Mouse (Mus musculus): ENCODE results near the gene Adcy5.

The Adcy5 gene

GRCm38 (mm10) chr16:35205681-35206080, 51.0 kb downstream of the Adcy5 start:
- no peak for DNase-seq (ENCODE audit: low spot score in 2 of 2)

DNA sequence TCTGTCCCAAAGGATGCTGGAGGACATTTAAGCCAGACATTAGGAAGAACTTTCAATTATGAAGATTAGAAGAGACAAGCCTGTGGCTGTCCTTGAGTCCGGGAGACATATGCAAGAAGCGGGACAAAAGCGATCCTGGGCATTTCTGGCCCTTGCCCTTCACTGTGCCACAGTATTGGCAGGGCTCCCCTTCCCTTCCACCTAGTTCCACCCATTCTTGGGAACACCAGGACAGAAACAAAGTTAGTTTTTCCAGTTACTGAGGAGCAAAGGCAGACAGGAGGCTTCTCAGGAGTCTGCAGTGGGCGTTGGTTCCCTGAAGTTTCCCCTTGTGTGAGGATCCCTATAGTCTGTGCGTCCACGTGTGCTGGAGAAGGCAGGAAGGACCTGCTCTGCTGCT, 51.7 kb downstream of the Adcy5 start:
- DNase-seq (ENCODE audit: low spot score in 2 of 2): no peak

- DNase-seq (ENCODE audit: low spot score in 2 of 2): no peak
Measured at GRCm38 (mm10) chr16:35208796-35209195, 54.1 kb downstream of the Adcy5 start.

- DNase-seq (ENCODE audit: low spot score in 2 of 2): no peak
Measured at GRCm38 (mm10) chr16:35209753-35210152, 55.1 kb downstream of the Adcy5 start.

DNA sequence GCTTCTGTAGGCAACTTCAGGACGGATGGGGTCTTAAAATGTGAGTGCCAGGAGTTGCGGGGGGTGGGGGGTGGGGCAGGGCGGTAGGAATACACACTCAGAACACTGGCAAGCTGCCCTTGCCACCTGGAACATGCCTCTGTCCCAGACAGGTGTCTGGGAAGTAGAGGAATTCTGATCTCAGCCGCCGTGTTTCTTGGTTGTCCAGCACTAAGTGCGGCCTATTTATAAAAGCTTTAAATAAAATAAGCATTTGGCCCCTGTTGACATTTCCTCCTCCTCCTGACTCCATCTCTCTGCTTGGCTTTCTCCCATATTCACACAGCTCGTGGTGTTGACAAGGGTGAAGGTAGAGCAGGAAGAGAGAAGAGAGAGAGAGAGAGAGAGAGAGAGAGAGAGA, 60.4 kb downstream of the Adcy5 start:
- no peak for DNase-seq (ENCODE audit: low spot score in 2 of 2)

GRCm38 (mm10) chr16:35215498-35215897, 60.8 kb downstream of the Adcy5 start:
- no peak for DNase-seq (ENCODE audit: low spot score in 2 of 2)

DNA sequence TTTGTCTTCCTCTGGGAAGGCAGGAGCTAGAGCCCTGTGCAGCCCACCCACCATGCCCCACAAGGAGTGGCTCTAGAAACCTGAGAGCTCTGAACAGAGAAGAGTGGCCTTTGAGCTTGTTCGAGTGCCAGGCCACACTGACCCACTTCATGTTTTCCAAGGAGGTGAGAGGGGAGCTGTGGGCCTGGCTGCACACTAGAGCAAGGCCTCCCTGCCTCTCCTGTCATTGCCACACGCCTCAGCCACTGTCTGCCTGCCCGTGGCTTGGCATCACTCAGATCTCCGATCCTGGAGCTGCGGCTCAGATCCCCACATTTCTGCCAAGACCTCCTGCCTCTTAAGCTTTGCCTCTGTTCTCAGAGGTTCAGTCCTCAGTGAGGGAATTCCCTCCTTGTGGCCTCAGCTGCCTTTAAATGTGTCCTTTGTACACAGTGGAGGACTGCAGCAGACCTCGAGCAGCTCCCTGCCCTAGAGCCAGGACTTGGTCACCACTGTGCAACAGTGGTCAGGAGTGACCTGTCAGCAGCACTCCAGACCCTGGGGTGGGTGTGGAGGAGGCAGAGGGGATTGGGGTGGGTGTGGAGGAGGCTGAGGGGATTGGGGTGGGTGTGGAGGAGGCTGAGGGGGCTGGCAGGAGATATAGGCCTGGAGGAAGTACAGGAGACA, 62.3 kb downstream of the Adcy5 start:
- DNase-seq (ENCODE audit: low spot score in 2 of 2): no peak

DNA sequence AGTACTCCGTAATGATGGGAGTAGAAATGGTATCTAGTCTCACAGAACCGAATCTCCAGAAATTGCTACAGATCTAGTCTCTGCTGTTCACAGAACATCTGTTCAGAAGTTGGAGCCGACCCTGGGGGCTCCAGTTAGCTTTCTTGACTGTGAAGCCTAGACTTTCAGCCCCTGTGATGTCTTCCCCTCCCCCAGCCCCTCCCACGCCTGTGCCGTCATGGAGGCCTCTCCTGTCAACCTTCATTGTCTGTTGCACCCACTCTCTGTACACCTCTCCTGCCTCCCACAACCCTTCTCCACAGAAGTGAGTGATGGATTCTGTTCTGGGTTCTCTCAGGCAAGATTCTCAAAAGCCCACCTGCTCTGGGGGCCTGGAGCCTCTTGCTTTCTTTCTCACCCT, 65.7 kb downstream of the Adcy5 start:
- no peak for DNase-seq (ENCODE audit: low spot score in 2 of 2)

DNA sequence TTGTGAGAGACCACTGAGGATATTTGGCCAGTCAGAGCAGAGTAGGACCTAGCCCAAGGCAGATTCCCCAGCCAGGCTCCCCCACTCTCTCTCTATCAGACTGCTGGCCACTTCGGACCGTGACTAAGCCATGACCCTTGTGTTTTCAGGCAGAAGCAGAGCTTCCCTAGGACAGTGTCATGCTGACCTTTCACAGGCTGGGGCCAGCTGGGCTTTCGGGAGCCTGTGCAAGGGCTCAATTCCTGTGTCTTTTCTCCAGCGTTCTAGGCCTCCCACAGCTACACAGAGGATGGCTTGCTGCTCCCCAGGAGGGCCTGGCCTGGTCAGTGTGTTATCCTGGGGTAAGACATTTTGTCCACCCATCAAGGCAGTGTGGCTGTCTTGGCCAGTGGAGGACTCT, 66.9 kb downstream of the Adcy5 start:
- DNase-seq (ENCODE audit: low spot score in 2 of 2): no peak

DNA sequence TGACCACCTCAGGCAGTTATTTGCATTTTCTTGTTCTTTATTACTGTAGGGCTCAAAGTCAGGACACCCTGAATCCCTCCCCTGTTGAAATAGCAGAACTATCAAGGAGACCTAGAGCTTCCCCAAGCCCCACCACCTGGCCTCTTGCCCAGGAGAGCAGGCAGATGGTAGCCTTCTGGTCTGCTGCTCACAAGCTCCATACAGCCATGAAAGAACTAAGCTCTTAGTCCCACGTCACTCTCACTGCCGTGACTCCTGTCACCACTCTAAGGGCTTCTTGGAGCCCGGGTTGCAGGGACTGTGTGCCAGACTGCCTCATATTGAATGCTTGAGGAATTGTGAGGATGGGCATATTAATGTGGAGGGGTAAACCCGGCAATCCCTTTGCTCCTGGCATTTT, 69.3 kb downstream of the Adcy5 start:
- no peak for DNase-seq (ENCODE audit: low spot score in 2 of 2)

DNA sequence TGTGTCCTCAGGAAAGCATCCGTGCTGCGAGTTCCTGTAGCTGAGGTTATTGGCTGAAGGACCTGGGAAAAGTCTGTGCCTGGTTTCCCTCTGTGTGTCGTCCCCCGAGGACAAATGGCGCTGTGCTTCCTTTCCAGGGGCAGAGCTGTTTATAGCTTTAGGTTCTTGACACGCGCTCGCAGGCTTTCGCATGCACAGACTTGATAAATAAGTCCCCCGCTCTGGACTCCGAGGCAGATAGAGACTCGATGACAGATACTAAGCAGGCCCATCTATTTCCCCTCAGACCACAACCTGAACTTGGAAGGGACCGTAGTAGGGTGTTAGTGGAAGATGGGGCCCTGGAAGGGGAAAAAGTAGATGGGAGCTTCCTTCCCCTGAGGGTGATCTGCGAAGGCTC, 70.0 kb downstream of the Adcy5 start:
- DNase-seq (ENCODE audit: low spot score in 2 of 2): no peak

DNA sequence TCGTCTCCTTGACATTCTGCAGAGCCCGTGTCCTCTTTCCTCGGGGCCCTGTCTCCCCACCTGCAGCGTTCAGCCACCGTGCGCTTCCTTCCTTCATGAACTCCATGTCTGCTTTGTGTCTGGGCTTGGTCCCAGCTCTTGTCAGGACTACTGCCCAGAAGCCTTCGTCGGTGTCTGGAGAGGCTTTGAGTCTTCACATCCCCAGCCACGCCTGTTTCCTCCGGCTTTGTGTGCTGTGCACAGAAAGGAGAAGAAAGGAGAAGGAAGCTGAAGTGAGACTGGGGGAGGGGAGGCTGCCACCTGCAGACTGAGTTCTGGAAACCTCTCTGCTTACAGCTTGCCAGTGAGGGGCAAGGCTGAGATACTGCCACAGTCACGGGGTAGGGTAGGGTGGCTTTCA, 74.9 kb downstream of the Adcy5 start:
- no peak for DNase-seq (ENCODE audit: low spot score in 2 of 2)

- no peak for DNase-seq (ENCODE audit: low spot score in 2 of 2)
Measured at GRCm38 (mm10) chr16:35232153-35232750, 77.6 kb downstream of the Adcy5 start.

DNA sequence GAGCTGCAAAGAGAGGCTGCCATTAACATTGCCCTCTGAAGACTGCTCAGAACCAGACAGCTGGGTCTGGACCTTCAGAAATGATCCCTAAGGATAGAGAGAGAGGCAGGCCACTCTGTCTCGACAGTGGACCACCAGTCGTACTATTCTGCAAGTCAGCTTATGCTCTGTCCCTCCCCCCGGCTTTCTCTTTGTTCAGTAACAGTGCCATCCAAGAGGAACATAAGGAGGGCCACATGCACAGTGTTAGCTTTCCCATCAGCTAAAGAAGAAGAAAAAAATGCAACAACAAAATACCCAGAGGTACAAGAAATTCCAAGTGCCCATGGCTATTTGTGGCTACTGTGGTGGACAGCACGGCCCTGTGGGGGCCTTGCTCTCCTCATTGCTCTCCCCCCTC, 78.7 kb downstream of the Adcy5 start:
- no peak for DNase-seq (ENCODE audit: low spot score in 2 of 2)

GRCm38 (mm10) chr16:35237091-35237490, 82.4 kb downstream of the Adcy5 start:
- DNase-seq (ENCODE audit: low spot score in 2 of 2): no peak

- no peak for DNase-seq (ENCODE audit: low spot score in 2 of 2)
Measured at GRCm38 (mm10) chr16:35239318-35239965, 84.8 kb downstream of the Adcy5 start.

DNA sequence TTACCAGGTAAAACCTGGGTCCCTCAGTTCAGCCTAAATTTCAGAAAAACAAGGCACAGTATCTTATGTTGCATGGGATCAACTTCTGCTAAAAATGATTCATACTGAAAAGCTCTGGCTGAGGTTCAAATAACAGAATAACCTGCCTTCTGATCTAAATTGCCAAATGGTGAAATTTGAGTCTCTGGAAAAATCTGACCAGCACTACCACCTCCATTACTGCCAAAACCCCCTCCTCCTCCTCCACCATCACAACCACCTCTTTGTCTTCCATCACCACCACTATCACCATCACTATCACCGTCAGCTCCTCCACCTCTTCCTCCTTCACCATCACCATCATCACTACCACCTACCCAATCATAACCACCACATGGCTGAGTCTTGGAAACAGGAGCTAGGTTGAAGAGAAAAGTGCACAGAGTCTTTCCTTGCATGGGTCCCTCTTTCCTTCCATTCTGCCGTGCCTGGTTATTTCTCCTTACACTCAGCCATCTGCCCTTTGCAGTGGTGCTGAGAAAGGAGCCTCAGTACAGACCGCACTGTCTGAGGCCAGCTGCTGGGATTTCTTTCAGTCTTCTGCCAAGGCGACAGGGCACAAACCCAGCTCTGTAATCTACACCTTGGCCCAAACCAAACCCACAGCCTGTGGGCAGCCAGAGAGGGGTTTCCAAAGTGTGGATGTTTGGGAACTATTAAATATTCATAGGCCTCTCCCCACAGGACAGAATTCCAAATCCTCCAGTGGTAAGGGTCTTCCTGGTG, 85.5 kb downstream of the Adcy5 start:
- DNase-seq (ENCODE audit: low spot score in 2 of 2): no peak

GRCm38 (mm10) chr16:35247364-35247763, 92.7 kb downstream of the Adcy5 start:
- DNase-seq (ENCODE audit: low spot score in 2 of 2): no peak

DNA sequence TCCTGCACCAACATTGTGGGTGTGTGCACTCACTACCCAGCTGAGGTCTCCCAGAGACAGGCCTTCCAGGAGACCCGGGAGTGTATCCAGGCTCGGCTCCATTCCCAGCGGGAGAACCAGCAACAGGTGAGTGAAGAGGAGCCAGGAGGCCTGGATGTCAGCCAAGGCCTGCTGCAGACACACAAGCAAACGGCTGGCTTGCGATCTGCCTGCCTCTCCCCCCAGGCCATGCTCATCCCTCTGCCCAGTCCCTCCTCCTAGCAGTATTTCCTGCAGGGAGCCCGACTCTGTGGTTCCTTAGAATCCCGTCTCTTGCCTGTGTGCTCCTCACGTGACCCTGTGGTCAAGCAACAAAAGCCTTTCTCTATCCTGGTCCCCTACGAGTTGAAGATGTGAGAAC, 94.1 kb downstream of the Adcy5 start:
- DNase-seq (ENCODE audit: low spot score in 2 of 2): no peak

DNA sequence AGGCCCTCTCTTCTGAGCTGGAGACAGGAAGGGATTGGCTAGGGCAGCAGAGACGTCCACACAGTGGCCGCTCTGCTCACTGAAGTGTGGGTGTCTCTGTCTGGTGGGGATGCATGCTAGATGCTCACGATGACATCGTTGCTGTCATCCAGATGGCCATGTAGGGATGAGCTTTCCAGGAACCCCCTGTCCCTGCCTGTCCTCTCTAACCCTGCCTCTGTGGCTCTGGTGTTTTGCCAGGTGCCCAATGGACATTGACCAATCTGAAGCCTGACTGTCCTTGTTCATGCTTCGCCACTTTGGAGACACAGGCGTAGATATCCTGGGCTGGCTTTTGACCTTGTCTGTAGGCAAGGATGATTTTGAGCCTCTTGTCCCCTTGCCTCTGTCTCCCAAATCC, 95.1 kb downstream of the Adcy5 start:
- DNase-seq (ENCODE audit: low spot score in 2 of 2): no peak

- DNase-seq (ENCODE audit: low spot score in 2 of 2): no peak
Measured at GRCm38 (mm10) chr16:35251690-35252089, 97.0 kb downstream of the Adcy5 start.

DNA sequence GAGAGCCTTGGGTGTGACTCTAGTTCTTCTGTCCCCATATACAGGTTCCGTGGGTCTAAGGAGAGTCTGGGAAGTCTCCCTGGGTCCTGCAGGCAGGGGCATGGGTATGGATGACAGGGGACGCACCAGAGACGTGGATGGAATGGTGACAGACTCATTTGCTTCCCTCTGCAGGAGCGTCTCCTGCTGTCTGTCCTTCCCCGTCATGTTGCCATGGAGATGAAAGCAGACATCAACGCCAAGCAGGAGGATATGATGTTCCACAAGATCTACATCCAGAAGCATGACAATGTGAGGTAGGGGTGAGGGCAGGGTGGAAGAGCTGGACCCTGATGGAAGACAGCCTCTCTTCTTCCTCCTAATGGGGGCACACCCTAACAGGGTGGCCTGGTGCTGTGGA, 98.3 kb downstream of the Adcy5 start:
- no peak for DNase-seq (ENCODE audit: low spot score in 2 of 2)

DNA sequence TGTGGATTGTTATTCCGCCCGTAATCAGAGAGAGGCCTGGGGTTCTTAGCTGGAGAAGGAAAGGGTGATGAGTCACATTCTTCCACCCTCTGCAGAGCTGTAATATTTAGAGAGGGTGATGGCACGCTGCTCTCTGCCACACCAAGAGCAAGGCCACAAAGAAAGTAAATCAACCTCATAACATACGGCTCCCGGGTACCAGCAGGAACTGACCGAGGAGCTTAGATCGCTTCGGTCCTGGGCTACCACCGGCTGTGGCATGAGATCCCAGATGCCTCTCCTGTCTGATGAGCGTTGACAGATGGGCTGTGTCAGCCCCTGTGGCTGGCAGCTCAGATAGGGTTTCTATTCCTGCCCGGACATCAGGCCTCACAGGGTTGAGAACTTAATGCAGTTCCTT, 101.3 kb downstream of the Adcy5 start:
- no peak for DNase-seq (ENCODE audit: low spot score in 2 of 2)
